Mouse (Mus musculus) ovary, postnatal 14 days (tissue): ENCODE measurements around the gene Vmn1r118.
"Not testable (repeated sequence)": the region's sequence is repeated elsewhere in the genome, so short reads cannot be mapped to it uniquely, and the experiment has no call there.

Source experiments
- DNase-seq: peaks from one replicate; pipeline ENCODE4 v3.0.0; 2022; ENCODE audit warnings: low spot score

The Vmn1r118 gene

GRCm38 (mm10) chr7:20912247-20912646 lies at the start of gene Vmn1r118:
TSS of gene Vmn1r118 (minus strand) at chr7:20912347.
- DNase-seq: not testable (repeated sequence)

GRCm38 (mm10) chr7:20884021-20884420 lies 28.1 kb downstream of the Vmn1r118 start, which contains the start of gene Vmn1r117:
TSS of gene Vmn1r117 (minus strand) at chr7:20884121.
- not testable (repeated sequence) for DNase-seq

GRCm38 (mm10) chr7:20871956-20872355 lies 40.2 kb downstream of the Vmn1r118 start, which contains the start of gene Vmn1r116:
TSS of gene Vmn1r116 (plus strand) at chr7:20872256.
- DNase-seq: not testable (repeated sequence)
